Mouse (Mus musculus): ENCODE data around the gene Hrct1.

Hrct1 gene

DNA sequence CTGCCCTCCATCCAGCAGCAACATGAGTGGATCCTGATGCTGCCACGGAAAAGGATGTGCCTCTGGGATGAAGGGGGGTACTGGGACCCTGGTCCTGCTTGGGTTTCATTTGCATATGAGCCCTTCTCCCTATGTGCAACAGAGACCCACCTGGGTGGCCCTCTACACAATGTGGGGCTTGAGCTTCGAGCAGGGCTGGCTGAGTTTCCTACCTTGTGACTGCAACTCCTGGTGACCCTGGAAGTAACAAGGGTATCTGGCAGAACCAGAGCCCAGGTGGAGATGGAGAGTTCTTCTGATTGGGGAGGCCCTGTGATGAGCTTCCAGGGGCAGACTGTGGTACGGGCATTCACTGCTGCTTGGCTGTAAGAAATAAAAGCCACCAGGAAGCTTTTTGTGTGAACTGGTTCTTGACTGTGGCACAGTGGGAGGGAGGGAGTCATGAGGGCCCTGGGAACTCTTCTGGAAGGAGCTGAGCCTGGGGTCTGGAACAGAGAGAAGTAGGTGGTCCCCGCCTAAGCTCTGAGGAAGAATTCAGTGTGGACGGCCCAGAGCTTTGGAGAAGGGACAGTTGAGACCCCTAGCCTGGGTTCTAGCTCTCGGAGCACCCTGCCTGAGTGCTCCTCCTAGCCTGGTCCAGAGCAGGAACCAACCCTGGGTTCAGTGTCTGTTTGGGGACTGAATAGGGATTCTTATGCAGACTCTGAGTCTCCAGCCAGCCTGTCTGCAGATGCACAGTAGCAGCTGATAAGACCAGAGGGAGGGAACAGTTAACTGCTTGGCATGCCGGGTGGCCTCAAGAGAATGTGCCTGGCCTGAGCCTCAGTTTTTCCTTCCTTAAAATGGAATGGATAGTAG lies 959 bp downstream of the Hrct1 start:
- DNase-seq (ENCODE audit: low spot score in 2 of 2) = no peak

GRCm38 (mm10) chr4:43728576-43728954 lies 1.6 kb downstream of the Hrct1 start:
- DNase-seq (ENCODE audit: low spot score in 2 of 2) = no peak

DNA sequence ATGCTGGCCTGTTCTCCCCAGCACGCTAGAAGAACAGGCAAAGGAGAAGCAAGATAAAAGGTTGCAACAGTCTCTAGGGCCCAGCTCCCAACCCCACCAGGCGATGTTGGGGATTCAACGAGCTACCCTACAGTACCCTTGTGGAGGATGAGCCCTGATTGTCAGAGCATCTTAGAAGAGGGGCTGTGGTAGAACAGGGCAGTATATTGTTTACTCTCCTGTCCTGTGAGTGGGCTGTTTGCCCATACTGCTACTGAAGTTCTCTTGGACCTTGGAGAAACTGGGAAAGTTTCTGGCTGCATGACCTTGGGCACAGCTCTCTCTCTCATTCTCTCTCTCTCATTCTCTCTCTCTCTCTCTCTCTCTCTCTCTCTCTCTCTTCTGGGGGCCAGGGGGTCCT lies 2.1 kb downstream of the Hrct1 start:
- no peak for DNase-seq (ENCODE audit: low spot score in 2 of 2)

DNA sequence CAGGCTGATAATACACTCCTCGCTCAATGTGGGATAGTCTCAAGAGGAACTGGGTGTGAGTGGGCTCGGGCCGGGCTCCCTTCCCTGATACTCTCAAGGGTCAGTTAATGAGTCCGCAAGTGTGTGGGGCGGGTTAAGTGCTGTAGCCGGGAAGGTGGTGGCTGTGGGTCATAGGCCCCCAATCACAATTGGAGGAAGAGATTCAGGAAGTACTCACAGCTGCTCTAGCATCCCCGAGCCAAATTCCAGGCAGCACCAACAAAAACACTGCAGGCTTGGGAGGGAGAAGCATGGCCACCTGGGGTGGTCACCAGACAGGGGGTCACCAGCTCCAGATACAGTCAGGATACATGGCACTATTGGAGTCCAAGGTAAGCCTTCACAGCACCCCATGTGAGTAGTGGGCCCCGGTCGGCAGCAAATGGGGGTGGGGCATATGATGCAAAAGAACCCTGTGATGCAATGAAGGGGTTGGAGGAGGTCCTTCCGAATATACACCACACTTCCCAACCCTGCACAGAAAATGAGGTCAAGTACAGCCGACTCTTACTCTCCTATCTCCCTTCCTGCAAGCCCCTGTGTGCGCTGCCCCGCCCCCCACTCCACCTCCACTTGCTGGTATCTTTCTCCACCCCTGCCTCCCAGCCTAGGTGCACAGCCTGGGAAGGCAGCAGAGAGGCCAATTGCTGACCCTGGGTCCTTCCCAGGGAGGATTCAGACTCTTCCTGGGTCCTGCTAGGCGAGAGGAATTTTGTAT lies 3.0 kb downstream of the Hrct1 start, which contains the start of gene Spaar:
TSS of gene Spaar (plus strand) at position 241 of the 757 bp plus-strand sequence.
- peak in 1 of 2 experiments; percentile 20 for DNase-seq (ENCODE audit: low spot score in 2 of 2)

GRCm38 (mm10) chr4:43730750-43731297 lies 3.8 kb downstream of the Hrct1 start:
- DNase-seq (ENCODE audit: low spot score in 2 of 2) = peak in 1 of 2 experiments; percentile 18

GRCm38 (mm10) chr4:43732171-43732570 lies 5.2 kb downstream of the Hrct1 start:
- no peak for DNase-seq (ENCODE audit: low spot score in 2 of 2)

GRCm38 (mm10) chr4:43733186-43733585 lies 6.2 kb downstream of the Hrct1 start:
- peak in 1 of 2 experiments; percentile 17 for DNase-seq (ENCODE audit: low spot score in 2 of 2)

DNA sequence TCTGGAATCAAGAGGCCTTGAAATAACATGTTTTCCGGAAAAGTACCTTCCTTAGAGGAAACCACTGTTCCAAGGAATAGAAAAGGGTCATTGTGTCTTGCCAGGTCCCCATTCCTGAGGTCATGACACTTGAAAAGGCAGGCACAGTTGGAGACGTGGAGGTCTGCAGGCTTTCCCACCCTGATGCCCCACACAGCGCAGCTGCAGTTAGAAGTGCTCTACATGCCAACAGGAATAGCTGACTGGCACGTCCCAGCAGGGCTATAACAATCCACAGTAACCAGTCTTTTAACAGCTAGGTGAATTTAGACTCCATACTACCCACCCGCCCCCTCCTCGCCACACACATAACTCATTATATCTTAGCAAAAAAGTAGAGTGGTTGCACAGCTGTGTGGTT lies 10.2 kb downstream of the Hrct1 start:
- no peak for DNase-seq (ENCODE audit: low spot score in 2 of 2)

GRCm38 (mm10) chr4:43738989-43739674 lies 12.1 kb downstream of the Hrct1 start:
- DNase-seq (ENCODE audit: low spot score in 2 of 2) = peak in 1 of 2 experiments; percentile 12

GRCm38 (mm10) chr4:43741526-43741925 lies 14.5 kb downstream of the Hrct1 start:
- DNase-seq (ENCODE audit: low spot score in 2 of 2) = peak in 1 of 2 experiments; percentile 19

DNA sequence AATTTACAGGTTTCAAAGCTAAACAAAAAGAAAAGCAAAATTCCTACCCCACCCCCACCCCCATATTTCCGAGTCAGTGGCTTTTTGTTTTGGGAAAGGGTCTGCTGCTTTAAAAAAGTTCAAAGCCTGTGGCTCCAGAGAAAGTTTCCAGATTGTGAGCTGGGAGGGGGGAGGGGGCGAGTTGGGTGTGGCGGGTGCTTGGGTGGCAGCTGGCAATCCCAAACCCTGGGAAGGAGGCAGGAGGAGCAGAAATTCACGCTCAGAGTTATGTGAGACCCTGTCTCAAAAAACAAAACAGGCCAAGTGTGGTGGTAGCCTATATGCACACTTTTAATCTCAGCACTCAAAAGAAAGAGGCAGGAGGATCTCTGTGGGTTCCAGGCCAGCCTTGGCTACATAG lies 15.6 kb downstream of the Hrct1 start:
- DNase-seq (ENCODE audit: low spot score in 2 of 2) = peak in 1 of 2 experiments; percentile 15

DNA sequence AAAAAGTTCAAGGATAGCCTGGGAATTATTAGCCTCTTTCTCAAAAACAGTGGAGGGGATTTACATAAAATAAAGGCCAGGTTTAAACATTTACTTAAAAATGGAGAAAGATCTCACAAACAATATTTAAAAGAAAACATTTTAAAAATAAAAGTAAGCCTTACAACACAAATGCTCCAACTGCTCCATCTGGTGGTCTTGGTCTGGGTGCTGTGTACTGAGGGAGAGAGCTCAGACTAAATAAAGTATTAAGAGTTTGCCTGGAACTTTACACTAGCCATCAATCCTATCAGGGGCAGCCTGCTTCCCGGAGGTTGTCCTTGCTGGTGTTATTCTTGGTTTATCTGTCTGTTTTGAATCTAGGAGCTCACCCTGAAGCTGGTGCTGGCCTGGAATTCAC lies 16.1 kb downstream of the Hrct1 start:
- peak in 1 of 2 experiments; percentile 29 for DNase-seq (ENCODE audit: low spot score in 2 of 2)

DNA sequence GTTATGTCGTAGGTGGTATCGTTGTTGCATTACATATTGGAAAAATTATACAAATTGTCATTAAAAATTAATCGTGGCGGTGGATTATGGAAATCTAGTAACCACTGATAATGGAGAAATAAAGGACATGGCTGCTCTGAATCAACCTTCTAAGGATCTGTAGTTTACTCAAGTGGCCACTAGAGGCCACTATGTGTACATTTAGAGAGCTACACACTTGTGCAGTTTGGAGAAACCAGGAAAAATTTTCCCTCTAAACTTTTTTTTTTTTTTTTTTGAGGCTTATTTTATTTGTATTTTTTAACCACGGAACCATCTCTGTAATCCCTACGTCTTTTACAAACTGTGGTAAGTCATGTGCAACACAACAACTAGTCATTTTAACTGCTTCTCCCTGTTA lies 18.2 kb downstream of the Hrct1 start:
- DNase-seq (ENCODE audit: low spot score in 2 of 2) = peak in 1 of 2 experiments; percentile 36

DNA sequence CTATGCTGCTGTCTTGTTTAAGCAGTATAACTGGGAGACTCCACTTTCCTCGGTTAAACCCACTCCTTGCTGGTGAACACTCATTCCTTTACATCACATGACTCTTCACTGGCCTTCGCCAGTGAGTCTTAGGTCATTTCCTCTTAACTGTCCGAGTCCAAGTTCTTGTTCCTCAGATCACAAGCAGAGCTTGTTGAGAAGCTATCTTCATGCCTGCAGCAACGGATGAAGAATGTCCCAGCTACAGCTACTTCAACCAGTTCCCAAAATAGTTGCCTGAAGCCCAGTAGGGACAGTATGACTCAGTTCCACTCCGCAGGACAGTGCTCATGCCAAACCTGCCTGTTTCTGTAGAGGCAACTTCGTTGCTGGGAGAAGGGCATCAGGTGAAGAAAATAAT lies 30.2 kb downstream of the Hrct1 start:
- DNase-seq (ENCODE audit: low spot score in 2 of 2) = no peak

- peak; percentile 59 for DNase-seq (ENCODE audit: low spot score in 2 of 2)
Observed at GRCm38 (mm10) chr4:43759571-43760418, 32.8 kb downstream of the Hrct1 start.

GRCm38 (mm10) chr4:43760460-43760859 lies 33.5 kb downstream of the Hrct1 start:
- peak in 1 of 2 experiments; percentile 36 for DNase-seq (ENCODE audit: low spot score in 2 of 2)

DNA sequence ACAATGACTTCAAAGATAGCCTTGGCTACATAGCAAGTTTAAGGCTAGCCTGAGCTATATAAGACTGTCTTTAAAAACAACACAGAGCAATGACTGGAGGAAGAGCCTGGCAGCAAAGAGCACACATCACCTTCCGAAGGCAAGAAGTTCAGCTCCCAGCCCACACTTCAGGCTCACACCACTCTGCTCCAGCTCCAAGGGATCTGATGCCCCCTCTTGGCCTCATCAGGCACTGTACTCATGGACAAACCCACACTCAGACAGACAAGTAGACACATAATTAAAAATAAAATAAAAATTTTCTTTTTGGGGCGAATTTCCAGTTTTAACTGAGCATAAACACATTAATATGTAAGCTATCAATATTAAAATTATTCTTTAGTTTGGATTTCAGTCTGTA lies 34.3 kb downstream of the Hrct1 start:
- no peak for DNase-seq (ENCODE audit: low spot score in 2 of 2)

DNA sequence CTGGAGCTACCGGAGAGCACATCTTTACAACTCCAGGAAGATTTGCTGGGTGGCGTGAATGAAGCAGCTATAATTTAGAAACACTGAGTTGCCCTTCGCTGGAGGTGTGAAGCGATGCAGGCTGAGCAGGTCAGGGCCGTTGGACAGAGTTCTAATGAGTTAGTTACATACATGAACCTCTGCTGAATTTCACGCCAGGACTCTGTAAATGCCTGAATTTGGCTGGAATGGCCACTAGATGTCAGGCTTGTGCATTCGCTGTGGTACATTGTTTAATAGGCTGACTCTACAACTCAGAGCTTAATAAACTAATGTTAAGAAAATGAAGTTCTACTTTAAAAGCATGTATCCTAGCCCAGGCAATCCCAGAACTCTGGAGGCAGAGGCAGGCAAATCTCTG lies 36.4 kb downstream of the Hrct1 start:
- peak; percentile 64 to 77 for DNase-seq (ENCODE audit: low spot score in 2 of 2)

GRCm38 (mm10) chr4:43768341-43768740 lies 41.4 kb downstream of the Hrct1 start:
- no peak for DNase-seq (ENCODE audit: low spot score in 2 of 2)

- no peak for DNase-seq (ENCODE audit: low spot score in 2 of 2)
Observed at GRCm38 (mm10) chr4:43769374-43769773, 42.4 kb downstream of the Hrct1 start.

DNA sequence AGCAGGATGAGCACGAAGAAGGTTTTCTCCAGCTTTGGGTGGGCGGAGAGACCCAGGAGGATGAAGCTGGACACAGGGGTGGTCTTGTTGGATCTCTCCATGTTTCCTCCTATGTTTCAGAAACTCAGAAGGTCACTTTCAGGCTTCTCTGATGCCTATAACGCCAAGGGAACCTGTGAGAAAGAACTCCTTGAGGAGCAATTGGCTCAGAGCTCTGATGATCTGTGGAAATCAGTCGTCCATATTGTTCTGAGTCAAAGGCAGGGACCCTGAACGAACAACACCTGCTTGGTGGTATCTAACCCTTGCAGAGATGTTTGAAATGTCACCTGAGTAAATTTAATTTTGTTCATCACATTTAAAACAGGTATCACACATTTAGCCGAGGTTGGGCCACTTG lies 43.9 kb downstream of the Hrct1 start, which contains the start of gene Olfr159:
TSS of gene Olfr159 (minus strand) at position 101 of the 400 bp plus-strand sequence.
- DNase-seq (ENCODE audit: low spot score in 2 of 2) = no peak
